Mouse (Mus musculus) E14TG2a.4 (cell line): ENCODE data around the gene Coro1c.
A peak's percentile ranks its signal among the peaks of the same experiment; 100 is the strongest.

ENCODE experiments used
- CTCF ChIP-seq: conservative IDR thresholded peaks from 2 replicates; pipeline ENCODE4 v1.5.1; 2014; ENCODE audit warnings: low read length
- POU5F1 ChIP-seq: IDR thresholded peaks from 2 replicates; pipeline ENCODE4 v1.6.1; 2014; ENCODE audit warnings: low read length, borderline replicate concordance

- TF ChIP-seq CTCF = peak; percentile 88
- no peak for TF ChIP-seq POU5F1
These were observed 34.0 kb upstream of the Coro1c start for GRCm38 (mm10) chr5:113942580-113942979.
